Mouse (Mus musculus): ENCODE measurements around the gene Shisa8. TPM values are rescaled to one million over a fixed set of nuclear protein-coding genes. Genes with fewer than 3 reads are reported as not detected.

Gene Shisa8
- polyA plus RNA-seq, 1 experiment from 2014 or later, result 0.13 TPM

DNA sequence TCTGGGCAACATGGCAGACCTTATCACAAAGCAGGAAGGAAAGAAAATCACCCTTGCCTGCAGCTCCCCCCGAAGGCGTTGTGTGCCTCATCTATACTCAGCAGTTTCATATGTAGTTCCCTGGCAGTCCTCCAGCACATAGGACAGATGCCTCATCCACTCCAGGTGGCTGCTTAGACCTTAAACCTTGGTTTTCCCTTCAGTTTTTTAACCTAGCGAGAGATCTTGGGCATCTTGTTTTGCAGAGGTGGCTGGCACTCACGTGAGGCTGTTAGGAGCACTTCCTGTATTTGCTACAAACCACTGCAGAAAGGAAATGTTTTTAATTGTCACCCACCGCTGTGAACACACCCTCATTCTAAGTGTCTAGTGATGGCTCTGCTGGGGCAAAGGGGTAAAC lies 25.7 kb downstream of the Shisa8 start:
- Histone ChIP-seq H3K36me3 (replicated peaks; ENCODE audit: insufficient read depth, low read length) (peaks cover 64% of the 10 kb centered on the region), H3K4me3 (ENCODE audit: low read depth, low read length) (no peak overlapping the region), H3K27me3 (ENCODE audit: insufficient read depth, low read length) (no peaks in the 10 kb centered on the region), H3K4me1 (ENCODE audit: insufficient read depth) (peaks cover 37% of the 10 kb centered on the region), H3K9me3 (ENCODE audit: low read length) (no peaks in the 10 kb centered on the region), H3K4me2 (ENCODE audit: low read depth, low read length) (peak overlapping the region; percentile 42; the same call in 1 of the 2 replicates), H3K9ac (replicated peaks) (no peak overlapping the region), H3K27ac (ENCODE audit: low read depth) (peak overlapping the region; percentile 84)
- ATAC-seq (no peak), DNase-seq (peak; percentile 41)
- WGBS (ENCODE audit: insufficient replicate concordance), result 33% methylated on average over 5 of the region's 5 CpGs
- TF ChIP-seq CTCF (IDR thresholded peaks at IDR 0.05; ENCODE audit: low read depth), result peak; percentile 25; the same call in 1 of the 2 replicates
- TF ChIP-seq EP300 (IDR thresholded peaks at IDR 0.05; ENCODE audit: low read depth), result no peak

DNA sequence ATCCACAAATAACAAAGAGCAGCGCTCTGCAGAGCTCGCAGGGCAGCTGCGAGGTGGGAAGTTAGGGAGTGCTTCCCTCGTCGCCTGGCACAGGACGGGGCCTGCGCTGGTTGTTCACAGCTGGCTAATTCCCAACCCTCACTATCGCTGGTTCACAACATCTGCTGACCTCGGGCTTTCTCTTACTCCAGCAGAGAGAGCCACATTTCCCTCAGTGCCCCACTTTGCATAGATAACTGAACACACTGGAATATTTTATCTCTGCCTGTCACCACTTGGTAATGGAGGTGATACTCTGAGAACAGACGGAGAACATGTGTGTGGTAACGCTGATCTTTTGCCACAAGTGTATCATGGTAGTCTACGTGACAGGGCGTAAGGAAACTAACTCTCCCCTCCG lies 26.5 kb downstream of the Shisa8 start:
- H3K36me3 ChIP-seq (replicated peaks; ENCODE audit: insufficient read depth, low read length), result peaks cover 63% of the 10 kb centered on the region
- no peaks in the 10 kb centered on the region for H3K27me3 ChIP-seq (ENCODE audit: insufficient read depth, low read length)
- no peak for TF ChIP-seq CTCF (IDR thresholded peaks at IDR 0.05; ENCODE audit: low read depth)
- TF ChIP-seq EP300 (IDR thresholded peaks at IDR 0.05; ENCODE audit: low read depth), result peak; percentile 89
- H3K4me1 ChIP-seq (ENCODE audit: insufficient read depth), result peaks cover 39% of the 10 kb centered on the region
- ATAC-seq (peak; percentile 61), DNase-seq (peak; percentile 62)
- 31% methylated on average over 14 of the region's 14 CpGs for WGBS (ENCODE audit: insufficient replicate concordance)
- H3K27ac ChIP-seq (ENCODE audit: low read depth), result peak overlapping the region; percentile 84
- H3K9ac ChIP-seq (replicated peaks), result peak overlapping the region; percentile 45; the same call in 1 of the 2 replicates
- H3K9me3 ChIP-seq (ENCODE audit: low read length), result no peaks in the 10 kb centered on the region
- peak overlapping the region; percentile 42 for H3K4me2 ChIP-seq (ENCODE audit: low read depth, low read length)
- H3K4me3 ChIP-seq (ENCODE audit: low read depth, low read length), result no peak overlapping the region

DNA sequence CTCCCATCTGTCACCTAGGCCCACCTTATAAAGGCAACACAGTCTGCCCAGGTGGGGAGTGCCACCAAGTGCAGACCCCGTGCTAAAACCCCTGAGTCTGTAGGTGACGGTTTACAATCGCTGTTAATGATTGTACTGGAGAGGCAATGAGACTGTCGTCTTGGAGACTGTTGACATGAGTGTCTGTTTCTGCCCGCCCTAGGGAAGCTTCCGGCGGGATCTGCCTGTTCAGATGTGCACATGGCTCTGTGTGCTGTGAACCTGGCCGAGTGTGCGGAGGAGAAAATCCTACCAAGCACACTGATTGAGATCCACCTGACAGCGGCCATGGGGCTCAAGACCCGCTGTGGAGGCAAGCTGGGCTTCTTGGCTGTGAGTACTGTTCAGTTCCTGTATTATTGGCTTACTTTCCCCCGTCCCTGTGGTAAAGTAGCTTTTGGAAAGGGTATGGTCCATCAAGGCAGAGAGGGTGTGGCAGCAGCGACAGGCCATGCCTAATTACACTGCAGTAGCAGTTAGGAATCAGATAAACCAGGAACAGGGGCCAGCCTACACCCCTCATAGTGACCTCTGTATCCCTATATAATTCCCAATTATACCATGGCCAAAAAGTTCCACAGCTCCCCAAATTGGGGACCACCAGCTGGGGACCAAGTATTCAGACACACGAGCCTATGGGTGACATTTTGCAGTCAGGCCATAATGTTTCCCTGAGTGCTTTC lies 27.4 kb downstream of the Shisa8 start:
- 0 out of 2 replicates have a peak overlapping the region, but pooled peaks have one; percentile 28 for H3K9ac ChIP-seq (replicated peaks)
- no peak for TF ChIP-seq EP300 (IDR thresholded peaks at IDR 0.05; ENCODE audit: low read depth)
- TF ChIP-seq CTCF (IDR thresholded peaks at IDR 0.05; ENCODE audit: low read depth), result no peak
- ATAC-seq, result no peak

DNA sequence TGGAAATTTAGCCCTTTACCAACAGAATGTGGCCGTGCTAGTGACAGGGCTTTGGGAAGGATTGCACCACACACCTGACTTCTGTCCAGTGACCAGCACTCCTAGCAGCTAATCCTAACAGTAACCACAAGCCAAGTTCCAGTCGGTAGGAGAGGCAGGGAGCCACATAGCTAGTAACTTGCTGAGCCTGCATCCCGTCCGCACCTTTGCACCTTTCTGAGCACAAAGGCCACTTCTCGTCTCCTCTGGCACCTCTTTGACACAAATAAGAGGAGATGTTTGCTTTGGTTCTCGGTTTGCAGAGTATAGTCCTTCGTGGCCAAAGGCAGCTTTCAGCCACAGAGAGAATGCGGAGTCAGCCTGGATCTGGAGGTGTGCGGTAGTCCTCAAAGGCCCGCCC lies 28.0 kb downstream of the Shisa8 start:
- WGBS (ENCODE audit: insufficient replicate concordance), result 60% methylated on average over 10 of the region's 10 CpGs
- Histone ChIP-seq H3K4me1 (ENCODE audit: insufficient read depth) (peaks cover 42% of the 10 kb centered on the region), H3K4me2 (ENCODE audit: low read depth, low read length) (peak overlapping the region; percentile 42), H3K9ac (replicated peaks) (0 out of 2 replicates have a peak overlapping the region, but pooled peaks have one; percentile 16), H3K27ac (ENCODE audit: low read depth) (peak overlapping the region; percentile 84), H3K27me3 (ENCODE audit: insufficient read depth, low read length) (no peaks in the 10 kb centered on the region), H3K4me3 (ENCODE audit: low read depth, low read length) (no peak overlapping the region), H3K9me3 (ENCODE audit: low read length) (no peaks in the 10 kb centered on the region), H3K36me3 (replicated peaks; ENCODE audit: insufficient read depth, low read length) (peaks cover 72% of the 10 kb centered on the region)
- peak; percentile 52 for ATAC-seq
- DNase-seq, result no peak
- TF ChIP-seq CTCF (IDR thresholded peaks at IDR 0.05; ENCODE audit: low read depth) (no peak), EP300 (IDR thresholded peaks at IDR 0.05; ENCODE audit: low read depth) (no peak)

More for the DNA sequence above, 27.4 kb downstream of the Shisa8 start:
- Histone ChIP-seq H3K27ac (ENCODE audit: low read depth) (peak overlapping the region; percentile 84), H3K4me3 (ENCODE audit: low read depth, low read length) (no peak overlapping the region), H3K4me1 (ENCODE audit: insufficient read depth) (peaks cover 42% of the 10 kb centered on the region), H3K4me2 (ENCODE audit: low read depth, low read length) (peak overlapping the region; percentile 42), H3K36me3 (replicated peaks; ENCODE audit: insufficient read depth, low read length) (peaks cover 70% of the 10 kb centered on the region), H3K27me3 (ENCODE audit: insufficient read depth, low read length) (no peaks in the 10 kb centered on the region), H3K9me3 (ENCODE audit: low read length) (no peaks in the 10 kb centered on the region)
- DNase-seq, result no peak
- 73% methylated on average over 14 of the region's 14 CpGs for WGBS (ENCODE audit: insufficient replicate concordance)

DNA sequence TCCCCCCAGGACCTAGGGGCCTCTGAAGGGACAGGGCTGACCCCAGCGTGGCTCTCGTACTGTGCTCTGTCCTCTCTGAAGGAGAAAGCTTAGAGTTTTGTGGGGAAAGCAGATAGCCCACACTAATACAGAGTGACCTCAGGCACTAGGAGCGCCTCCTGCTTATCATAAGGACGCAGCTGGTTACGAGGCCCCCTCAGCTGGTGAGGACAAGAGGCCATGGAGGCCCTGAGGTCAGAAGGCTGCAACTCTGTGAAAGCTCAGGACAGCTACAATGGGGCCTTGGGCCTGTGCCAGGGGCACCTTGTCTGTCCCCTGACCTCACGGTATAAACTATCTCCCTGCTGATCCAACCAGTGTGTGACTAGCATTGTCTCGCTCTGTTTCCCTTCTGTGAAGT lies 28.4 kb downstream of the Shisa8 start:
- Histone ChIP-seq H3K36me3 (replicated peaks; ENCODE audit: insufficient read depth, low read length) (peaks cover 72% of the 10 kb centered on the region), H3K27me3 (ENCODE audit: insufficient read depth, low read length) (no peaks in the 10 kb centered on the region), H3K9me3 (ENCODE audit: low read length) (no peaks in the 10 kb centered on the region), H3K4me1 (ENCODE audit: insufficient read depth) (peaks cover 42% of the 10 kb centered on the region), H3K4me2 (ENCODE audit: low read depth, low read length) (peak overlapping the region; percentile 42), H3K4me3 (ENCODE audit: low read depth, low read length) (no peak overlapping the region), H3K27ac (ENCODE audit: low read depth) (peak overlapping the region; percentile 84), H3K9ac (replicated peaks) (peak overlapping the region; percentile 16)
- peak; percentile 80 for ATAC-seq
- WGBS (ENCODE audit: insufficient replicate concordance), result 40% methylated on average over 7 of the region's 7 CpGs
- TF ChIP-seq CTCF (IDR thresholded peaks at IDR 0.05; ENCODE audit: low read depth), result no peak
- peak; percentile 93 for TF ChIP-seq EP300 (IDR thresholded peaks at IDR 0.05; ENCODE audit: low read depth)
- peak; percentile 77 for DNase-seq

DNA sequence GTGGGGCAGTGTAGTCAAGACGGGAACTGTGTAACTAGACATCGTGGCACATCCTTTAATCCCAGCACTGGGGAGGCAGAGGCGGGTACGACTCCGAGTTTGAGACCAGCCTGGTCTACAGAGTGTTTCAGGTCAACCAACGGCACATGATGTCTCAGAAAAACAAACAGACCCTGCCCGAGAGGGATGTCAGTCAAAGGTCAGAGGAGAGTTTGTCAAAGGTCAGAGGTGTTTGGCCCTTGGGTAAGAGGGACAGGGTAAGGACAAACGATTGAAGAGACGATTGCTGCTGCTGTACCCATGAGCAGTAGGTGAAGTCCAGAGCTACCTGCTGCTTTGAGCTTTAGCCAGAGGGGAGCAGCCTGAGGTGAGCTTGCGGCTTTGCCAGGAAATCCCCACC lies 29.0 kb downstream of the Shisa8 start:
- Histone ChIP-seq H3K4me3 (ENCODE audit: low read depth, low read length) (no peak overlapping the region), H3K9me3 (ENCODE audit: low read length) (no peaks in the 10 kb centered on the region), H3K27me3 (ENCODE audit: insufficient read depth, low read length) (no peaks in the 10 kb centered on the region), H3K9ac (replicated peaks) (peak overlapping the region; percentile 16), H3K36me3 (replicated peaks; ENCODE audit: insufficient read depth, low read length) (peaks cover 74% of the 10 kb centered on the region), H3K4me1 (ENCODE audit: insufficient read depth) (peaks cover 42% of the 10 kb centered on the region), H3K4me2 (ENCODE audit: low read depth, low read length) (peak overlapping the region; percentile 42), H3K27ac (ENCODE audit: low read depth) (peak overlapping the region; percentile 84)
- no peak for TF ChIP-seq EP300 (IDR thresholded peaks at IDR 0.05; ENCODE audit: low read depth)
- no peak for TF ChIP-seq CTCF (IDR thresholded peaks at IDR 0.05; ENCODE audit: low read depth)
- DNase-seq (no peak), ATAC-seq (peak; percentile 48)
- 61% methylated on average over 10 of the region's 10 CpGs for WGBS (ENCODE audit: insufficient replicate concordance)

Measured in liver, postnatal 0 days (tissue).